Mouse (Mus musculus) liver, embryonic 11.5 days (tissue): Measurements from ENCODE around the gene BC029722. TPM values are rescaled to one million over a fixed set of nuclear protein-coding genes. Genes with fewer than 3 reads are reported as not detected.
"Not testable (repeated sequence)": the region's sequence is repeated elsewhere in the genome, so short reads cannot be mapped to it uniquely, and the experiment has no call there.

ENCODE experiments used
- ATAC-seq: fragments of 200-750 bp; cut with Nextera tagmentation; replicated peaks from 2 replicates; pipeline ENCODE4 v1.8.0; 2017; ENCODE audit warnings: moderate number of reproducible peaks, mild to moderate bottlenecking, moderate TSS enrichment, moderate library complexity; ENCODE audit not compliant: low FRiP score
- DNase-seq: peaks from one replicate; pipeline ENCODE4 v3.0.0-alpha.2; 2017; ENCODE audit warnings: low spot score
- H3K27ac ChIP-seq: fragments of 300-500 bp; sonication (generic); 2 replicates; pipeline ENCODE4 v1.5.1; 2014; ENCODE audit warnings: mild to moderate bottlenecking, low read depth, low read length, control low read depth
- H3K27me3 ChIP-seq: fragments of 300-500 bp; sonication (generic); replicated peaks from 2 replicates; pipeline ENCODE4 v1.6.1; 2014; ENCODE audit warnings: low read length, mixed read lengths; ENCODE audit not compliant: control insufficient read depth, insufficient read depth
- H3K36me3 ChIP-seq: fragments of 300-500 bp; sonication (generic); 2 replicates; pipeline ENCODE4 v1.6.1; 2014; ENCODE audit warnings: mild to moderate bottlenecking, low read length, moderate library complexity, mixed read lengths; ENCODE audit not compliant: control insufficient read depth, insufficient read depth
- H3K4me1 ChIP-seq: fragments of 300-500 bp; sonication (generic); replicated peaks from 2 replicates; pipeline ENCODE4 v1.6.1; 2014; ENCODE audit warnings: low read length, mixed read lengths; ENCODE audit not compliant: control insufficient read depth, insufficient read depth
- H3K4me2 ChIP-seq: fragments of 300-500 bp; sonication (generic); 2 replicates; pipeline ENCODE4 v1.6.1; 2014; ENCODE audit warnings: mild to moderate bottlenecking, control low read depth, moderate library complexity
- H3K4me3 ChIP-seq: fragments of 300-500 bp; sonication (generic); 2 replicates; pipeline ENCODE4 v1.5.1; 2014; ENCODE audit warnings: low read depth, low read length, control low read depth
- H3K9ac ChIP-seq: fragments of 300-500 bp; sonication (generic); 2 replicates; pipeline ENCODE4 v1.6.1; 2014; ENCODE audit warnings: low read depth, low read length, control low read depth
- H3K9me3 ChIP-seq: fragments of 300-500 bp; sonication (generic); 2 replicates; pipeline ENCODE4 v1.6.1; 2016; ENCODE audit warnings: low read length, inconsistent platforms, mixed read lengths; ENCODE audit not compliant: control insufficient read depth
- WGBS: fragments of 180-500 bp; shearing (Covaris S2); extraction: QIAGEN DNeasy Blood & Tissue Kit; methylation state at CpG from one replicate; pipeline ENCODE4 v1.1.7; 2014; 5-methylcytosine and 5-hydroxymethylcytosine counted together
- polyA plus RNA-seq: library from polyadenylated mRNA; unstranded; fragments of >200 nt; fragmentation: Nextera tagmentation; extraction: Ambion mirVana; gene quantifications from 2 replicates; pipeline ENCODE4 v1.2.1, GENCODE M21; 2014

Gene BC029722
- polyA plus RNA-seq, 1 experiment from 2014 or later: 6.8 TPM

DNA sequence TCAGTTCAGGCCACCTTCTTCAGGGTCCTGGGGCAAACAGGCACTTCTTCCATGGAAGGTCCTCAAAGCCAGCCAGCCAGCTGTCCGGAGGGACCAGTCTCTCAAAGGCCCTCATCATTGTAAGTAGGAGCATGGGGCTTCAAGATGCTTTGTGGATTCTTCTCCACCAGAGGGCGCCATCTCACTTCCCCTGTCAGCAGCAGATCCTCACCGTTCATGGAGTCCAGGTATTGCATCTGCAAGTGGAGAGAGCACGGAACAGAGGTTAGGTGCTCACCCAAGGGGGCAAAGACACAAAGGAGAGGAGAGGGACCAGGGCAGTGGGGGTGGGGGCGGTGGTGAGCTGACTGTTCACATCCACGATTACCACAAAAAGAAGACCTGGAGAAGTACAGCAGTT is 29.1 kb upstream of the BC029722 start:
- ATAC-seq: no peak; the same call in 1 of the 2 replicates

DNA sequence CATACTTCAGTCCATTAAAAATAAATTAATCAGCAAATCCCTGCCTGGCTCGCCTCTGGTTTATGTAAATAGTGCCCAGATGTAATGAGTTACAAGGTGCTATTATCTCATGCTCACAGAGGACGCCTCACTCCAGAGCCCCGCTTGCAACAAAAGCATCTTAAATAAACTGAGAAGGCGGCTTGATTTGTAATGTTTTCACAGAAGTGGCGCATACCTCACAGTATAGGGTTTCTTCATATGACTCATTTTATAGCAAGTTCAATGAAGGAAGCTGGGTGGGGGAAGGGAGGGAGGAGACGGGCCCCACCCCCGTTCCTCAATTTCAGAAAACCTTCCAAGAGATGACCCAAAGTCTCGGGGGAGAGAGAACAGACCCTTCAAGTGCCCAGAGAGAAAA is 27.7 kb upstream of the BC029722 start:
- H3K4me2 ChIP-seq: no peak overlapping the region
- ATAC-seq (no peak), DNase-seq (no peak)
- 85% methylated on average over 8 of the region's 8 CpGs for WGBS
- H3K9ac ChIP-seq: no peak overlapping the region
- 0 out of 2 replicates have a peak, but pooled peaks cover 9% of the 10 kb centered on the region for H3K4me1 ChIP-seq
- H3K27me3 ChIP-seq: no peaks in the 10 kb centered on the region
- no peak overlapping the region for H3K4me3 ChIP-seq
- H3K27ac ChIP-seq: no peak overlapping the region
- H3K9me3 ChIP-seq: no peaks in the 10 kb centered on the region
- H3K36me3 ChIP-seq: peaks cover 23% of the 10 kb centered on the region

More for the DNA sequence above, 29.1 kb upstream of the BC029722 start:
- Histone ChIP-seq H3K4me2 (no peak overlapping the region), H3K9me3 (no peaks in the 10 kb centered on the region), H3K27ac (no peak overlapping the region), H3K9ac (no peak overlapping the region), H3K36me3 (peaks cover 23% of the 10 kb centered on the region), H3K4me3 (no peak overlapping the region), H3K27me3 (no peaks in the 10 kb centered on the region), H3K4me1 (0 out of 2 replicates have a peak, but pooled peaks cover 9% of the 10 kb centered on the region)
- peak; percentile 65 for DNase-seq
- WGBS: 45% methylated on average over 6 of the region's 6 CpGs

- H3K9ac ChIP-seq: no peak overlapping the region
Measured at GRCm38 (mm10) chr2:155838961-155839360, 19.7 kb upstream of the BC029722 start.

DNA sequence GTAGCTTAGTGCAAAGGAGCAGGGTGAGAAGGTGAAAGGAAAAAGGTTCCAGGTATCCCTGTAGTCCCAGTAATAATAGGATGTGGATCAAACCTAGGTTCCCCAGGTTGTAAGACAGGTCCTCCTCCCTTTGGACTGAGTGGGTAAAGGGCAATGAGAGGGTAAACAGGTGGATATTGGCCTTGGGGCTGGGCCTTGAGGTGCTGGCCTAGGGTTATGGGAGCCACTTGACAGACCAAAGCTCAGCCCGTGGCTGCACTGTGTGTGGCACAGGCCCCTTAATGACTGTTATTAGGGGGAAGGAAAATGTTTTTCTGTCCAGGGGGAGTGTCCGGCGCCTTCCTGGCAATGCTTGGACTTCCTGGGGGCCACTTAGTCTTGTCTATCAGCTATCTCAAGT is 18.7 kb upstream of the BC029722 start:
- no peak overlapping the region for H3K4me3 ChIP-seq
- ATAC-seq: no peak

More at GRCm38 (mm10) chr2:155838961-155839360, 19.7 kb upstream of the BC029722 start:
- no peaks in the 10 kb centered on the region for H3K27me3 ChIP-seq
- no peak overlapping the region for H3K4me2 ChIP-seq
- no peak for ATAC-seq
- no peak overlapping the region for H3K4me3 ChIP-seq
- no peak overlapping the region for H3K27ac ChIP-seq
- H3K36me3 ChIP-seq: no peaks in the 10 kb centered on the region
- no peaks in the 10 kb centered on the region; the same call in 1 of the 2 replicates for H3K4me1 ChIP-seq
- WGBS: 80% methylated on average over 4 of the region's 4 CpGs
- no peak for DNase-seq
- H3K9me3 ChIP-seq: no peaks in the 10 kb centered on the region

GRCm38 (mm10) chr2:155834732-155835131 is 15.5 kb upstream of the BC029722 start, which contains the start of gene Fam83c:
TSS of gene Fam83c (minus strand) at chr2:155834854.
- Histone ChIP-seq H3K27ac (no peak within 1 kb of the TSS), H3K36me3 (no peaks in the 10 kb centered on the region), H3K9ac (no peak within 1 kb of the TSS), H3K4me1 (no peaks in the 10 kb centered on the region; the same call in 1 of the 2 replicates), H3K27me3 (no peaks in the 10 kb centered on the region), H3K9me3 (no peaks in the 10 kb centered on the region), H3K4me2 (no peak within 1 kb of the TSS), H3K4me3 (no peak within 1 kb of the TSS)
- 66% methylated on average over 9 of the region's 9 CpGs for WGBS
- DNase-seq (no peak), ATAC-seq (no peak)

More for the DNA sequence above, 18.7 kb upstream of the BC029722 start:
- no peak for DNase-seq
- WGBS: 69% methylated on average over 3 of the region's 3 CpGs
- Histone ChIP-seq H3K27ac (no peak overlapping the region), H3K4me1 (no peaks in the 10 kb centered on the region; the same call in 1 of the 2 replicates), H3K27me3 (no peaks in the 10 kb centered on the region), H3K9me3 (no peaks in the 10 kb centered on the region), H3K9ac (no peak overlapping the region), H3K4me2 (no peak overlapping the region), H3K36me3 (no peaks in the 10 kb centered on the region)

DNA sequence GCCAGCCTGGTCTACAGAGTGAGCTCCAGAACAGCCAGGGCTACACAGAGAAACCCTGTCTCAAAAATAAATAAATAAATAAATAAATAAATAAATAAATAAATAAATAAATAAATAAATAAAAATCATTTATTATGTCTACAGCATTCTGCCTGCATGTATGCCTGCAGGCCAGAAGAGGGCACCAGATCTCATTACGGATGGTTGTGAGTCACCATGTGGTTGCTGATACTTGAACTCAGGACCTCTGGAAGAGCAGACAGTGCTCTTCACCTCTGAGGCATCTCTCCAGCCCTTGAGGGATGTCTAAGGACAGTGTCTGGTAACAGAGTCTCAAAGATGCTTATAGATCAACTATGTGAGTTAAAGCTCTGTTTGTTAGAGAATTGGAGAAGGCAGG is 12.9 kb upstream of the BC029722 start:
- not testable (repeated sequence) for H3K36me3 ChIP-seq, H3K27ac ChIP-seq, H3K4me3 ChIP-seq, H3K9me3 ChIP-seq, H3K9ac ChIP-seq, ATAC-seq, H3K4me1 ChIP-seq, DNase-seq, H3K4me2 ChIP-seq, H3K27me3 ChIP-seq
- 56% methylated on average over 1 of the region's 1 CpGs for WGBS

DNA sequence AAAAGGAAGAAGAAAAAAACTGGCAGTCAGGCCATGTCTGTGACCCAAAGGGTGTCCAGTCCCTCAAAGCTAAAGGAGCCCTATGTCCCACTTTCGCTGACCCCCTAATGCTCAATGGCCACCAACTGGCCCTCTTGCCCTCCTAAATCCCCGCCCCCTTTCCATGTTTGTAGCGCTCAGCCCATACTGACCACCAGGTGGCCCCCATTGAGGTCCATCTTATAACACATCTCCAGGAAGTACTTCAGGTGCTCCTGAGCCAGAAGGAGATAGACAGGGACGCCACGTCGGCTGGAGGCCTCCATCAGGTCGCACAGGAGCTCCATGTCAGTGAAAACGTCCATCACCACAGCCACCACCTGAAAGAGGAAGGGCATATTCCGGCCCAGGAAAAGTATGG is 12.1 kb upstream of the BC029722 start:
- no peak overlapping the region for H3K9ac ChIP-seq
- no peak overlapping the region for H3K4me2 ChIP-seq
- no peak overlapping the region for H3K27ac ChIP-seq
- peaks cover 7% of the 10 kb centered on the region for H3K4me1 ChIP-seq
- H3K4me3 ChIP-seq: no peak overlapping the region
- ATAC-seq (no peak), DNase-seq (no peak)
- no peaks in the 10 kb centered on the region for H3K27me3 ChIP-seq
- H3K36me3 ChIP-seq: no peaks in the 10 kb centered on the region
- no peaks in the 10 kb centered on the region for H3K9me3 ChIP-seq
- 45% methylated on average over 9 of the region's 9 CpGs for WGBS

- 83% methylated on average over 8 of the region's 8 CpGs for WGBS
- H3K27ac ChIP-seq: no peak overlapping the region
- no peaks in the 10 kb centered on the region for H3K27me3 ChIP-seq
- ATAC-seq (no peak), DNase-seq (no peak)
- H3K4me2 ChIP-seq: no peak overlapping the region
- H3K36me3 ChIP-seq: no peaks in the 10 kb centered on the region
- H3K4me1 ChIP-seq: peaks cover 7% of the 10 kb centered on the region
- no peaks in the 10 kb centered on the region for H3K9me3 ChIP-seq
- no peak overlapping the region for H3K9ac ChIP-seq
- no peak overlapping the region for H3K4me3 ChIP-seq
Measured at GRCm38 (mm10) chr2:155830841-155831240, 11.6 kb upstream of the BC029722 start.

DNA sequence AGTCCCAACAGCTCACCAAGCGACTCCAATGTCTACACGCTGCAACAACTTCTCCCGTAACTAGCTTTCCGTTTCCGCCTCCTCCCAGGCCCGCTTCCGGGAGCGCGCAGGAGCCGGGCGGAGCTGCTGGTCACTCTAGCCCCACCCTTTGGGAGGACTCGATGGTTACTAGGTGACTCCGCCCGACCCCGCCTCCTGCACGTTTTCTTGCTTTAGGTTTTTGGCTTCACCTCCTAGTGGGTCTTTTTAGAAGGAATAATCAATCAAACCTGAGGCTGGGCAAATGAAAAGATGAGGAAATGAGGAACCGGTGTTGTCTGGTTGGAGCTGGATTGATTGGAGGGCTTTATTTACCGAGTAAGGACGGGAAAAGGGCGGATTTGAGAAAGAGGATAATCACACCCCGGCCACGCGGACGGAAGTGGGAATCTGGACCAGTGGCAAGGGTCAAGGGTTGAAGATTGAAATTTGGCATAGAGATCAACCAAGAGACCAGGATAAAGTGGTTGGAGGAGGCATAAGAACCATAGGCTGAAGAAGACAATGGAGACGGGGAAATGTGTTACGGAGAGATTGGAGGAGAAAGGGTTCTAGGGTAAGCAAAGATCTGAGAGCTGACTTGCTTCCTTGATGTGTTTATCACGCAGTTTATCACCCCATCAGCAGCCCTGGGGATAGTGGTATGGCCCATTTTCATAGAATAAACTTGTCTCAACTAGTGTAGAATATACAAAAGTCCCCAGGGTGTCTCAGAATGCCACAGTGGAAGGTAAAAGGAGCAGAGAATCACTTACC is 7.6 kb upstream of the BC029722 start, which contains the start of gene Eif6:
TSS of gene Eif6 (minus strand) at position 296 of the 795 bp plus-strand sequence.
- Histone ChIP-seq H3K27ac (peak within 1 kb of the TSS; percentile 70), H3K4me3 (peak within 1 kb of the TSS; percentile 68), H3K4me1 (peaks cover 14% of the 10 kb centered on the region), H3K9ac (peak within 1 kb of the TSS; percentile 71), H3K27me3 (no peaks in the 10 kb centered on the region), H3K36me3 (peaks cover 15% of the 10 kb centered on the region), H3K9me3 (no peaks in the 10 kb centered on the region), H3K4me2 (peak within 1 kb of the TSS; percentile 75)
- WGBS: 2% methylated on average over 27 of the region's 27 CpGs
- DNase-seq: peak; percentile 93
- ATAC-seq: peak; percentile 93
